Mouse (Mus musculus): ENCODE measurements at regions not wholly inside any gene's neighbourhood (a gene's known extent, or its start where the extent isn't known, plus 50 kb on each side); places are given as distances from the start of the nearest gene placed in this dataset.
A peak's percentile ranks its signal among the peaks of the same experiment; 100 is the strongest.

DNA sequence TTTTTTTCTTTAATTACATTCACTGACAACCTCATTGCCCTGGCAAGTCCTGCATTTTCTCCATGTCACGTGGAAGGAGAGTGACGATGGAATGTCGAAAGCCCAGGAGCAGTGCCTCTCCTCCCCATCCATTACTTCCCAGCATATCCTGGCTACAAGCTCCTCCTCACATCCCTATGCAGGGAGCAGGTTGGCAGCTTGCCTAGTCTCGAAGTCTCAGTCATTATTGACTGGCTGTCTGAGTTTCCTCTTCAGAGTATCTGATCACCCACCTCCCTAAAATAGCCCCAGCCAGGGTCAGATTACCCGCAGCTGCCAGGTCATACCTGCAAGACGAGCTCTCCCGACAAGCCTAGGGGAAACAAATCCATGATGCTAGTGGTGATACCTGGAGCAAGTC is 83.7 kb upstream of the Galnt15 start:
- WGBS, result 67% methylated on average over 7 of the region's 7 CpGs
- Histone ChIP-seq H3K9me3 (replicated peaks; ENCODE audit: control insufficient read depth, low read length) (no peaks in the 10 kb centered on the region), H3K9ac (replicated peaks; ENCODE audit: low read length) (no peak overlapping the region), H3K36me3 (replicated peaks; ENCODE audit: control insufficient read depth, insufficient read depth, low read depth, low read length) (no peaks in the 10 kb centered on the region), H3K4me2 (ENCODE audit: low read depth, low read length) (no peak overlapping the region), H3K27me3 (ENCODE audit: control insufficient read depth, insufficient read depth, low read length) (no peaks in the 10 kb centered on the region), H3K27ac (replicated peaks; ENCODE audit: low read depth, low read length) (no peak overlapping the region), H3K4me3 (ENCODE audit: low read depth, low read length) (no peak overlapping the region), H3K4me1 (ENCODE audit: control insufficient read depth, insufficient read depth, low read length) (no peaks in the 10 kb centered on the region)
- no peak for DNase-seq (ENCODE audit: low spot score)
- ATAC-seq (replicated peaks; ENCODE audit: insufficient number of reproducible peaks, low FRiP score, low TSS enrichment, low read depth), result no peak

DNA sequence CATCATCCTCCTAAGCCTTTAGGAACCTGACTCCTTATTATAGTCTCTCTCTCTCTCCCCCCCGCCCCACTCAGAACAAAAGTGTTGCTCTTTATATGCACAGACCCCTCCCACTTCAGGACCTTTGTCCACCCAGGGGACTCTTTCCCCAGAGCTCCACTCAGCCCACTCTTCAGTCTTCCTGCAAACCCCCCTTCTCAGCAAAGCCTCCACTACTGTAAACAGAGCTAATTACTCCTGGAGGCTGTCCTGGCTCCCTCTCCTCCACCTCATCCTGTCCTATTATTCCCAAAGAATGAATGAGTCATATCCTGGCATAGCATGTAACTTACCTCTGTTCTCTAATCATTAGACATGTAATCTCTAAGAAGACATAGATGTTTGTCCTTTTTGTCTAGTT is 82.8 kb upstream of the Galnt15 start:
- WGBS, result 62% methylated on average over 1 of the region's 1 CpGs
- Histone ChIP-seq H3K9ac (replicated peaks; ENCODE audit: low read length) (no peak overlapping the region), H3K9me3 (replicated peaks; ENCODE audit: control insufficient read depth, low read length) (no peaks in the 10 kb centered on the region), H3K4me1 (ENCODE audit: control insufficient read depth, insufficient read depth, low read length) (no peaks in the 10 kb centered on the region), H3K4me3 (ENCODE audit: low read depth, low read length) (no peak overlapping the region), H3K27ac (replicated peaks; ENCODE audit: low read depth, low read length) (no peak overlapping the region), H3K36me3 (replicated peaks; ENCODE audit: control insufficient read depth, insufficient read depth, low read depth, low read length) (no peaks in the 10 kb centered on the region), H3K27me3 (ENCODE audit: control insufficient read depth, insufficient read depth, low read length) (no peaks in the 10 kb centered on the region), H3K4me2 (ENCODE audit: low read depth, low read length) (no peak overlapping the region)
- no peak for ATAC-seq (replicated peaks; ENCODE audit: insufficient number of reproducible peaks, low FRiP score, low TSS enrichment, low read depth)
- peak; percentile 18 for DNase-seq (ENCODE audit: low spot score)

DNA sequence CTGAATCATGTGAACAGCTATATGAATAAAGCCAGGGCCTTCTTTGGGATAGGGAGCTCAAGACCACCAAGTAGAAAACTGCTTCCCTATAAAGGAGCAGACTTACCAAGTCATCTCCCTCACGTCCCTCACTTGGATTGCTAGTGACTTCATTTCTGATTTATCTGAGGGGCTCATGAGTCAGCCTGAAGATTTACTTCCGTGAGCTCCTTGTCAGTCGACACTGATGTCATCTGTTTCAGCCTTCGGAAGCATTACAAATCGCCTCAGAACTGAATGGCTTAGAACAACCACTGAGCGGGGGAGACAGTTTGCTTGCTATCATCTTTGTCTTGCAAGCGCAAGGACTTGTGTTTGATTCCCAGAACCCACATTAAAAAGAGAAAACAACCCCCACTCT is 81.5 kb upstream of the Galnt15 start:
- DNase-seq (ENCODE audit: low spot score) (no peak), ATAC-seq (replicated peaks; ENCODE audit: insufficient number of reproducible peaks, low FRiP score, low TSS enrichment, low read depth) (no peak)
- 68% methylated on average over 7 of the region's 7 CpGs for WGBS
- no peaks in the 10 kb centered on the region for H3K4me1 ChIP-seq (ENCODE audit: control insufficient read depth, insufficient read depth, low read length)
- H3K27ac ChIP-seq (replicated peaks; ENCODE audit: low read depth, low read length), result no peak overlapping the region
- H3K4me2 ChIP-seq (ENCODE audit: low read depth, low read length), result no peak overlapping the region
- no peaks in the 10 kb centered on the region for H3K36me3 ChIP-seq (replicated peaks; ENCODE audit: control insufficient read depth, insufficient read depth, low read depth, low read length)
- no peaks in the 10 kb centered on the region for H3K27me3 ChIP-seq (ENCODE audit: control insufficient read depth, insufficient read depth, low read length)
- H3K9me3 ChIP-seq (replicated peaks; ENCODE audit: control insufficient read depth, low read length), result no peaks in the 10 kb centered on the region
- no peak overlapping the region for H3K9ac ChIP-seq (replicated peaks; ENCODE audit: low read length)
- no peak overlapping the region for H3K4me3 ChIP-seq (ENCODE audit: low read depth, low read length)

DNA sequence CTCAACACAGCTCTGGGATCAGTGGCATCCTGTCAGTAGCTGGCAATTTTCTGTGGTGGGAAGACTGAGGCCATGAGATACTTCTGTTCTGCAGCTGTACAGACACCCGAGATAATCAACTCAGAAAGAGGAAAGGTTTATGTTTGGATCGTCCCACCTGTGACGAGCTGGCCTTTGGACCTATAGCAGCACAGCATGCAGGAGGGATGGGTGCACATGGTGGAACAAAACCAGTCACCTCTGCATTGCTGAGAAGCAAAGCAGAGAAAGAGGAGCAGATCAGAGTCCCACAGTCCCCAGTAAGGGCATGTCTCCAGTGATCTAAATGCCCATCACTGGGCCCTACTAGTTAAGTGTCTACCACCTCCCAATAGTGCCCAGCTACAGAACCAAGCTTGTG is 76.9 kb upstream of the Galnt15 start:
- no peak overlapping the region for H3K4me2 ChIP-seq (ENCODE audit: low read depth, low read length)
- no peak overlapping the region for H3K9ac ChIP-seq (replicated peaks; ENCODE audit: low read length)
- H3K27ac ChIP-seq (replicated peaks; ENCODE audit: low read depth, low read length), result no peak overlapping the region
- no peaks in the 10 kb centered on the region for H3K4me1 ChIP-seq (ENCODE audit: control insufficient read depth, insufficient read depth, low read length)
- 77% methylated on average over 3 of the region's 3 CpGs for WGBS
- no peaks in the 10 kb centered on the region for H3K27me3 ChIP-seq (ENCODE audit: control insufficient read depth, insufficient read depth, low read length)
- ATAC-seq (replicated peaks; ENCODE audit: insufficient number of reproducible peaks, low FRiP score, low TSS enrichment, low read depth) (no peak), DNase-seq (ENCODE audit: low spot score) (no peak)
- no peaks in the 10 kb centered on the region for H3K36me3 ChIP-seq (replicated peaks; ENCODE audit: control insufficient read depth, insufficient read depth, low read depth, low read length)
- no peaks in the 10 kb centered on the region for H3K9me3 ChIP-seq (replicated peaks; ENCODE audit: control insufficient read depth, low read length)
- no peak overlapping the region for H3K4me3 ChIP-seq (ENCODE audit: low read depth, low read length)

GRCm38 (mm10) chr14:31953783-31954182 is 75.0 kb upstream of the Galnt15 start:
- H3K9ac ChIP-seq (replicated peaks; ENCODE audit: low read length), result no peak overlapping the region
- H3K9me3 ChIP-seq (replicated peaks; ENCODE audit: control insufficient read depth, low read length), result no peaks in the 10 kb centered on the region
- 84% methylated on average over 4 of the region's 4 CpGs for WGBS
- H3K4me2 ChIP-seq (ENCODE audit: low read depth, low read length), result no peak overlapping the region
- no peaks in the 10 kb centered on the region for H3K27me3 ChIP-seq (ENCODE audit: control insufficient read depth, insufficient read depth, low read length)
- H3K4me1 ChIP-seq (ENCODE audit: control insufficient read depth, insufficient read depth, low read length), result no peaks in the 10 kb centered on the region
- no peak overlapping the region for H3K4me3 ChIP-seq (ENCODE audit: low read depth, low read length)
- DNase-seq (ENCODE audit: low spot score), result no peak
- ATAC-seq (replicated peaks; ENCODE audit: insufficient number of reproducible peaks, low FRiP score, low TSS enrichment, low read depth), result no peak
- no peaks in the 10 kb centered on the region for H3K36me3 ChIP-seq (replicated peaks; ENCODE audit: control insufficient read depth, insufficient read depth, low read depth, low read length)
- H3K27ac ChIP-seq (replicated peaks; ENCODE audit: low read depth, low read length), result no peak overlapping the region

DNA sequence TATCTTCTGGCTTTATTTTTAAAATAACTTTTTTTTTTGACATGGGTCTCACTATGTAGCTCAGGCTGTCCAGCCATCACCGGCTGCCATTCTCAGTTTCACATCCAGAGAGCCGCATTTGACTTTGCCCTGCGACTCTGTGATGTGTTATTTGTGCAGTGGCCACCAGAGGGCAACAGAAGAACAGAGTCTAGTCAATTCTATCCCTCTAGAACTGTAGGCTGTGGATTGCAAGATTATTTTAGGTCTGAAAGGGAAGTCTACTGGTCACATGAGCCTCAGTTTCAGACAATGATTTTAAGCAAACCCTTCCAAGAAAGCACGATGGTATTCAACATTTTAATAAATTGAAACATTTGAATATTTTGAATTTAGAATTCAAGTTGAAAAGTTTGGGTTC is 73.8 kb upstream of the Galnt15 start:
- 8% methylated on average over 4 of the region's 4 CpGs for WGBS
- H3K4me3 ChIP-seq (ENCODE audit: low read depth, low read length), result no peak overlapping the region
- no peak overlapping the region for H3K4me2 ChIP-seq (ENCODE audit: low read depth, low read length)
- DNase-seq (ENCODE audit: low spot score) (peak; percentile 85), ATAC-seq (replicated peaks; ENCODE audit: insufficient number of reproducible peaks, low FRiP score, low TSS enrichment, low read depth) (no peak)
- no peaks in the 10 kb centered on the region for H3K36me3 ChIP-seq (replicated peaks; ENCODE audit: control insufficient read depth, insufficient read depth, low read depth, low read length)
- H3K27me3 ChIP-seq (ENCODE audit: control insufficient read depth, insufficient read depth, low read length), result no peaks in the 10 kb centered on the region
- no peak overlapping the region for H3K9ac ChIP-seq (replicated peaks; ENCODE audit: low read length)
- no peaks in the 10 kb centered on the region for H3K4me1 ChIP-seq (ENCODE audit: control insufficient read depth, insufficient read depth, low read length)
- no peak overlapping the region for H3K27ac ChIP-seq (replicated peaks; ENCODE audit: low read depth, low read length)
- H3K9me3 ChIP-seq (replicated peaks; ENCODE audit: control insufficient read depth, low read length), result no peaks in the 10 kb centered on the region

DNA sequence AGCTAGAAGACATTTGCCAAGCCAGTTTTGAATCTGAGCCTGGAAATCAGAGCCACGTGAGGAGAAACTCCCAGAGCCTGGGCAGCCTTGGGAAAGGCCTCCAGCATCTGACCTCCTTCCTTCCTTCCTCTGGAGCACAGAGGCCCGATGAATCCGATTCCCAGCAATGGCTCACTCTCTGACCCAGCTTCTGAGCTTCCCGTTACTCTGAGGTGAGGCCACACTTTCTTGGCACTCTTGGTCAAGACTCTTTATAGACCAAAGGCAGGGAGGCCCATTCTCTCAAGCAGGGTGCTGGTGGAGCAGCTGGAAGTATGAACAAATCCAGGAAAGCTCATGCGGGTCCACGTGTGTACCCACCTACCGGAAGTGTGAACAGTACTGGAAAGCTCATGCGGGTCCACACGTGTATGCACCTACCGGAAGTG is 71.6 kb upstream of the Galnt15 start:
- Histone ChIP-seq H3K36me3 (replicated peaks; ENCODE audit: control insufficient read depth, insufficient read depth, low read depth, low read length) (no peaks in the 10 kb centered on the region), H3K27ac (replicated peaks; ENCODE audit: low read depth, low read length) (no peak overlapping the region), H3K9ac (replicated peaks; ENCODE audit: low read length) (no peak overlapping the region), H3K4me3 (ENCODE audit: low read depth, low read length) (no peak overlapping the region), H3K9me3 (replicated peaks; ENCODE audit: control insufficient read depth, low read length) (no peaks in the 10 kb centered on the region), H3K4me1 (ENCODE audit: control insufficient read depth, insufficient read depth, low read length) (no peaks in the 10 kb centered on the region), H3K27me3 (ENCODE audit: control insufficient read depth, insufficient read depth, low read length) (no peaks in the 10 kb centered on the region), H3K4me2 (ENCODE audit: low read depth, low read length) (no peak overlapping the region)
- no peak for DNase-seq (ENCODE audit: low spot score)
- ATAC-seq (replicated peaks; ENCODE audit: insufficient number of reproducible peaks, low FRiP score, low TSS enrichment, low read depth), result no peak
- WGBS, result 86% methylated on average over 10 of the region's 10 CpGs

GRCm38 (mm10) chr14:31960201-31960854 is 68.5 kb upstream of the Galnt15 start:
- 87% methylated on average over 9 of the region's 9 CpGs for WGBS
- H3K4me3 ChIP-seq (ENCODE audit: low read depth, low read length), result no peak overlapping the region
- no peak for DNase-seq (ENCODE audit: low spot score)
- no peaks in the 10 kb centered on the region; the same call in 1 of the 2 replicates for H3K4me1 ChIP-seq (ENCODE audit: control insufficient read depth, insufficient read depth, low read length)
- no peaks in the 10 kb centered on the region for H3K36me3 ChIP-seq (replicated peaks; ENCODE audit: control insufficient read depth, insufficient read depth, low read depth, low read length)
- no peak for ATAC-seq (replicated peaks; ENCODE audit: insufficient number of reproducible peaks, low FRiP score, low TSS enrichment, low read depth)
- no peak overlapping the region for H3K4me2 ChIP-seq (ENCODE audit: low read depth, low read length)
- no peak overlapping the region for H3K27ac ChIP-seq (replicated peaks; ENCODE audit: low read depth, low read length)
- no peak overlapping the region for H3K9ac ChIP-seq (replicated peaks; ENCODE audit: low read length)
- H3K9me3 ChIP-seq (replicated peaks; ENCODE audit: control insufficient read depth, low read length), result no peaks in the 10 kb centered on the region
- H3K27me3 ChIP-seq (ENCODE audit: control insufficient read depth, insufficient read depth, low read length), result no peaks in the 10 kb centered on the region

Measured in embryonic facial prominence, embryonic 11.5 days (tissue).